Mouse (Mus musculus): ENCODE data around the gene Nhlh1.

DNA sequence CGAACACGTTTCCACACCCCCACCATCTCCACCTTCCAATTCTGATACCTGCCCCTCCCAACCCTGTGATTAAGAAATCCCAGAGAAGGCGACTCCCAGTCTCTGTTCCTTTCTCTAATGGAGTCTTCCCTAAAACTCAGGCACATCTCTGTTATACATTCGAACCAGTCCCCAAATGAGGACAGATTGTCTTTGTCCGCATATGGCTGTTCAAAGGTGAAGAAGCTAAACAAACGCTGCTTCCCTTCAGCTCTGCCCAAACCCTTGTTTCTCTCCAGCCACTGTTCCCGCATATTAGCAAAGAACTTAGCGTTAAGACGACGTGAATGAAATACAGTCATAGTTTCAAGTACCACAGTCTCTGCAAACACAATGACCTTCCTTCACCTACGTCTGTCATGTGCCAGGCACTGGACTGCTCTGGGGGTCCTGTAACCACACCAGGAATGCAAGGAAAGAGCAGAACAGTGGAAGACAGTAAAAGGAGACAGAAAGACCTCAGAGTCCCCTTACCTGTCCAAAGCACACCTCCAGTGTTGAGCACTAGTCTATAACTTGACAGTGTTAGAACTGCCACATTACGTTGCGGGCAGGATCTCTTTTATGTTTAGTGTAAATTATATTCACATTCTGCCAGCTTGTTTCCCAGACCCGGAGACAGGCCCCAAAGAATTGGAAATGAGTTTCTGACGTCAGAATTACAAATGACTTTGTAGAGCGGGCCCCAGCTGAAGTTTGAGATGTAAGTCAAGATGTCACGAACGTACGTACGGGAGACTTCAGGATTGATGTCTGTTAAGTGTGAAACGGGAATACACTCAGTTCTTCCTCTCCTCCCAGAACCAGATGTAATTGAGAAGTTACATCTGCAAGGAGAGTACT is 28.7 kb downstream of the Nhlh1 start, which contains the start of gene Vangl2:
- TF ChIP-seq CTCF (IDR thresholded peaks at IDR 0.05; ENCODE audit: low read depth) (no peak), EP300 (IDR thresholded peaks at IDR 0.05; ENCODE audit: low read depth) (no peak)

Data from liver, embryonic 14.5 days (tissue).